Mouse (Mus musculus) limb, embryonic 14.5 days (tissue): ENCODE measurements around the gene Xpo6. TPM values are rescaled to one million over a fixed set of nuclear protein-coding genes. Genes with fewer than 3 reads are reported as not detected.

Experiments
- ATAC-seq: fragments of 200-750 bp; cut with Nextera tagmentation; 2 replicates; pipeline ENCODE4 v1.8.0; 2017; ENCODE audit warnings: low read depth, moderate number of reproducible peaks, moderate TSS enrichment; ENCODE audit not compliant: low FRiP score
- DNase-seq: peaks from one replicate; pipeline ENCODE4 v3.0.0-alpha.2; 2015; ENCODE audit warnings: low spot score
- H3K27ac ChIP-seq: fragments of 300-500 bp; sonication (generic); replicated peaks from 2 replicates; pipeline ENCODE4 v1.5.1; 2014; ENCODE audit warnings: low read depth, mild to moderate bottlenecking, low read length, moderate library complexity, mixed read lengths
- H3K27me3 ChIP-seq: fragments of 300-500 bp; sonication (generic); 2 replicates; pipeline ENCODE4 v1.6.1; 2014; ENCODE audit warnings: low read length, mixed read lengths; ENCODE audit not compliant: control insufficient read depth, insufficient read depth
- H3K36me3 ChIP-seq: fragments of 300-500 bp; sonication (generic); 2 replicates; pipeline ENCODE4 v1.6.1; 2014; ENCODE audit warnings: mild to moderate bottlenecking, low read length, moderate library complexity, mixed read lengths; ENCODE audit not compliant: control insufficient read depth, insufficient read depth
- H3K4me1 ChIP-seq: fragments of 300-500 bp; sonication (generic); 2 replicates; pipeline ENCODE4 v1.6.1; 2014; ENCODE audit warnings: antibody characterized with exemption, low read length, mixed read lengths; ENCODE audit not compliant: control insufficient read depth, insufficient read depth
- H3K4me2 ChIP-seq: fragments of 300-500 bp; sonication (generic); replicated peaks from 2 replicates; pipeline ENCODE4 v1.6.1; 2014; ENCODE audit warnings: low read depth, mild to moderate bottlenecking, low read length, moderate library complexity; ENCODE audit not compliant: severe bottlenecking
- H3K4me3 ChIP-seq: fragments of 300-500 bp; sonication (generic); replicated peaks from 2 replicates; pipeline ENCODE4 v1.5.1; 2014; ENCODE audit warnings: low read length
- H3K9ac ChIP-seq: fragments of 300-500 bp; sonication (generic); 2 replicates; pipeline ENCODE4 v1.6.1; 2014; ENCODE audit warnings: mild to moderate bottlenecking, low read depth, low read length, moderate library complexity; ENCODE audit not compliant: severe bottlenecking
- H3K9me3 ChIP-seq: fragments of 300-500 bp; sonication (generic); 2 replicates; pipeline ENCODE4 v1.6.1; 2016; ENCODE audit warnings: low read length; ENCODE audit not compliant: control insufficient read depth
- POLR2A ChIP-seq: fragments of 200-500 bp; IDR thresholded peaks from 2 replicates; pipeline ENCODE4 v1.8.0; 2012; ENCODE audit warnings: inconsistent platforms, mild to moderate bottlenecking, moderate library complexity, borderline replicate concordance; ENCODE audit not compliant: insufficient read depth, insufficient read length; ENCODE audit errors: extremely low read depth
- WGBS: fragments of 180-500 bp; shearing (Covaris S2); extraction: QIAGEN DNeasy Blood & Tissue Kit; methylation state at CpG from one replicate; pipeline ENCODE4 v1.1.7; 2014; 5-methylcytosine and 5-hydroxymethylcytosine counted together
- polyA plus RNA-seq, 2 experiments: library from polyadenylated mRNA; depleted of rRNA in 1 of 2; stranded (reverse) in 1 of 2; unstranded in 1 of 2; fragments of >200 nt; fragmentation: Nextera tagmentation in 1 of 2; extraction: Ambion mirVana in 1 of 2; gene quantifications; 2 replicates each; pipeline versions ENCODE4 v1.2.1 to v1.2.3; 2012 to 2014

Gene Xpo6
- polyA plus RNA-seq, 2 experiments, result 63.2 to 202 TPM

DNA sequence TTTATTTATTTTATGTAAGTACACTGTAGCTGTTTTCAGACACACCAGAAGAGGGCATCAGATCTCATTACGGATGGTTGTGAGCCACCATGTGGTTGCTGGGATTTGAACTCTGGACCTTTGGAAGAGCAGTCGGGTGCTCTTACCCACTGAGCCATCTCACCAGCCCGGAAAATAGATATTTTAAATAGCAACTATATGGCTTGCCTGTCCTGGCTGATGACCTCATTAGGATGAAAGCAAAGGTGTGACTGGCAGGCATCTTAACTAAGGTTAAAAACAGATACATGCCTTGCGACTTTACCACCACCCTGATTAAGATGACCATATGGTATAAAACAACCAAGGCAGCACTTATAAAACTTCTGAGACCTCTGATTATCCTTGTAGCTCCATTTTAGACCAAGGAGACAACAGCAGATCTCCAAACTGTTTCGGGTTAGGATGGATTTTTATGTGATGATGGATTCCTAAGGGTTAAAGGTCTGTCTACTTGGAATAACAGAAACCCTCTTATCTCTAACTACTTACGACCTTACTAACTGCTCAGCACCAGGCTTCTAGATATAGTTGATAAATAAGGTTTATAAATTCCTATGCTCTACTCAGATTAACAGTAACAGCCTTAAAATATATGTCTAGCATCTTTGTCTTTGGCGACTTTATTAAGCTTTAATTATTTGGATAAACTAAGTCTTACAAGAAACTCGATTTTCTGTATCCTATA, 32.2 kb upstream of the Xpo6 start:
- DNase-seq (no peak), ATAC-seq (no peak)
- Histone ChIP-seq H3K4me1 (no peaks in the 10 kb centered on the region), H3K4me2 (no peak overlapping the region), H3K9me3 (no peaks in the 10 kb centered on the region), H3K27ac (no peak overlapping the region), H3K9ac (no peak overlapping the region), H3K36me3 (no peaks in the 10 kb centered on the region), H3K27me3 (no peaks in the 10 kb centered on the region), H3K4me3 (no peak overlapping the region)
- WGBS, result 52% methylated on average over 7 of the region's 8 CpGs
- no peak for TF ChIP-seq POLR2A

DNA sequence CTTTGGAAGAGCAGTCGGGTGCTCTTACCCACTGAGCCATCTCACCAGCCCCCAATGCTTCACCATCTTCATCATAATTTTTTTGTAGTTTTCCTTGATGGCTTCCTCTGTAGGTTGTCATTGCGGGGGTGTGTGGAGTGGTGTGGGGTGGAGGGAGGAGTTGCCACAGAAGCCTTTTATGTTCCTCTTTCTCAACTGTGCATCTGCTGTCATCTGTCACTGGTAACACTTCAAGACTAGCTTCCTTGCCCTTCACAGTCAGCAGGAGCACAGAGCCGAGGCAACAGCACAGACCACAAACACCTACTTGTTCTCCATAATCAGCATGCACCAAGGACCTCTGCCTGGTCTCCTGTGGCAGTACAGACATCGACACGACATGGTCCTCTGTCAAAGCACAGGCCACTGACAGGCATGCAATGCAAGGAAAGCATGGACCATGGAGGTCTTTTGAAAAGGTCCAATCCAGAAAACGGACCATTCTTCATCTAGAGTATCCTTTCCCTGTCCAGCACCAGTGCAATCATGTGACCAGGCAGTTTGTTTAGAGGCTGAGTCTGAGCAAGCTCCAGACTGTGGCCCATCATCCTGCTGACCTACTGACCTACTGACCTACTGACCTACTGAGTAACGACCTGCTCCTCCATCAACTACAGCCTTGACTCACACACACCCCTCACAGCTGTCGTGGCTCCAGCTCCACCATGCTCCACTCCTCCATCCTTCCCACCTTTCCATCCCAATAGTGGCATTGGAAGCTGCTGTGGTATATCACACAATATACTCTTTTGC, 30.3 kb upstream of the Xpo6 start:
- DNase-seq, result no peak
- no peak for TF ChIP-seq POLR2A
- ATAC-seq, result no peak
- Histone ChIP-seq H3K9me3 (no peaks in the 10 kb centered on the region), H3K9ac (no peak overlapping the region), H3K27me3 (no peaks in the 10 kb centered on the region), H3K36me3 (no peaks in the 10 kb centered on the region), H3K4me1 (no peaks in the 10 kb centered on the region), H3K27ac (no peak overlapping the region), H3K4me2 (no peak overlapping the region), H3K4me3 (no peak overlapping the region)
- WGBS, result 58% methylated on average over 8 of the region's 8 CpGs

DNA sequence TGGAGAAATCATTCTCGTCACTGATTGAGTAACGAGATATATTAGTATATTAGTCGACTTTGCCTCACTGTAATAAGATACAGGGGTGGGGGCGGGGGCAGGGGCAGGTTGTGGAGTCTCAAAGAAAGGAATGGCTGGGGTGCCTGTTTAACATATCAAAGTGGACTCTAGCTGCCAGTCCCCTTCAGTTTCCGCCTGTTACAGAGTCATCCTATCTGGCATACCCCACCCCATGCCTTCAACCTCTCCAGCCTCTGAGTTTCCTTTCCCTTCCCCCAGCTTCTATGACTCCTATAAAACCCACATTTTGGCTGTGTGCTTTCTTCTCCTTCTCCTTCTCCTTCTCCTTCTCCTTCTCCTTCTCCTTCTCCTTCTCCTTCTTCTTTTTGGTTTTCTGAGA, 25.8 kb upstream of the Xpo6 start:
- H3K4me3 ChIP-seq, result no peak overlapping the region
- DNase-seq (no peak), ATAC-seq (no peak)
- no peaks in the 10 kb centered on the region for H3K4me1 ChIP-seq
- no peaks in the 10 kb centered on the region for H3K9me3 ChIP-seq
- WGBS, result 14% methylated on average over 5 of the region's 5 CpGs
- H3K9ac ChIP-seq, result no peak overlapping the region
- no peak for TF ChIP-seq POLR2A
- no peak overlapping the region for H3K4me2 ChIP-seq
- no peaks in the 10 kb centered on the region for H3K36me3 ChIP-seq
- H3K27ac ChIP-seq, result no peak overlapping the region
- no peaks in the 10 kb centered on the region for H3K27me3 ChIP-seq

DNA sequence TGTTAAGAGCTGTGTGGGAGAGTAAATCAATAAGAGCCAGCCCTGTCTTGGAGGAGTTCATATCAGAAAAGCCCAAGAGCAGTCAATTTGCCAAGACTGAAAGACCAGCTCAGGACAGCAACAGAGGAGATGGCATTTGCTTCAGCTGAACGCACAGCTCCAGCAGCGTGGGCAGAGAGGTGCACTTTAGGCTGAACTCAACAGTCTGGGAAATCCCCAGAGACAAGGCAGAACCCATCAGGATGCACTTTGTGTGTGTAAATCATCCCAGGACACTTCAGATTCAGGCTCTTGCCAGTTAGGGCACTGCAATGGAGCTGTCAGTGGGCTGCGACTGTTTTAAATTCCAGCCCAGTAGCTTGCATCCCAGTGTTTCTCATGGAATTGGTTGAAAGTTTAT, 22.5 kb upstream of the Xpo6 start:
- Histone ChIP-seq H3K9ac (no peak overlapping the region), H3K27me3 (no peaks in the 10 kb centered on the region), H3K4me1 (no peaks in the 10 kb centered on the region), H3K9me3 (no peaks in the 10 kb centered on the region), H3K4me3 (no peak overlapping the region), H3K27ac (no peak overlapping the region), H3K4me2 (no peak overlapping the region), H3K36me3 (no peaks in the 10 kb centered on the region)
- WGBS, result 55% methylated on average over 3 of the region's 3 CpGs
- no peak for DNase-seq
- ATAC-seq, result no peak
- no peak for TF ChIP-seq POLR2A

DNA sequence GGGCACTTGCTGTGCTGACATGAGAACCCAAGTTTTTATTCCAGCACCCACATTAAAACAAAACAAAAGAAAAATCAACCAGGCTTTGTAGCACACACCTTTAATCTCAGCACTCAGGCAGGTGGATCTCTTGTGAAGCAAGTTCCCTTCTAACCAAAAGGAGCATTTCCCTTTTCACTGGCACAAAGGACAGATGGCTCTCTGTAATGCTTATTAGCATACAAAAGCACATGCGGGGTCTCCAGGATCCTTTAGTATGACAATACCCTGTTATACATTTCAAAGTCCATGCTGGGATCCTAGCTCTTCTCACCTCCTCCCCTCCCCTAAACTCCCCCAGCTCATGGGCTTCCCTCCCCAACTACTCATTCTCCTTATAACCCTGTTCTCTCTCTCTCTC, 20.3 kb upstream of the Xpo6 start:
- Histone ChIP-seq H3K4me2 (no peak overlapping the region), H3K9ac (no peak overlapping the region), H3K9me3 (no peaks in the 10 kb centered on the region), H3K4me3 (no peak overlapping the region), H3K36me3 (no peaks in the 10 kb centered on the region), H3K4me1 (no peaks in the 10 kb centered on the region), H3K27me3 (no peaks in the 10 kb centered on the region), H3K27ac (no peak overlapping the region)
- 45% methylated on average over 1 of the region's 1 CpGs for WGBS
- TF ChIP-seq POLR2A, result no peak
- no peak for DNase-seq
- no peak for ATAC-seq
